Mouse (Mus musculus): Measurements from ENCODE around the gene Brwd1. TPM values are rescaled to one million over a fixed set of nuclear protein-coding genes. Genes with fewer than 3 reads are reported as not detected.

Brwd1 gene
- total and polyA plus RNA-seq, 2 experiments from 2014 or later = 151 to 173 TPM

DNA sequence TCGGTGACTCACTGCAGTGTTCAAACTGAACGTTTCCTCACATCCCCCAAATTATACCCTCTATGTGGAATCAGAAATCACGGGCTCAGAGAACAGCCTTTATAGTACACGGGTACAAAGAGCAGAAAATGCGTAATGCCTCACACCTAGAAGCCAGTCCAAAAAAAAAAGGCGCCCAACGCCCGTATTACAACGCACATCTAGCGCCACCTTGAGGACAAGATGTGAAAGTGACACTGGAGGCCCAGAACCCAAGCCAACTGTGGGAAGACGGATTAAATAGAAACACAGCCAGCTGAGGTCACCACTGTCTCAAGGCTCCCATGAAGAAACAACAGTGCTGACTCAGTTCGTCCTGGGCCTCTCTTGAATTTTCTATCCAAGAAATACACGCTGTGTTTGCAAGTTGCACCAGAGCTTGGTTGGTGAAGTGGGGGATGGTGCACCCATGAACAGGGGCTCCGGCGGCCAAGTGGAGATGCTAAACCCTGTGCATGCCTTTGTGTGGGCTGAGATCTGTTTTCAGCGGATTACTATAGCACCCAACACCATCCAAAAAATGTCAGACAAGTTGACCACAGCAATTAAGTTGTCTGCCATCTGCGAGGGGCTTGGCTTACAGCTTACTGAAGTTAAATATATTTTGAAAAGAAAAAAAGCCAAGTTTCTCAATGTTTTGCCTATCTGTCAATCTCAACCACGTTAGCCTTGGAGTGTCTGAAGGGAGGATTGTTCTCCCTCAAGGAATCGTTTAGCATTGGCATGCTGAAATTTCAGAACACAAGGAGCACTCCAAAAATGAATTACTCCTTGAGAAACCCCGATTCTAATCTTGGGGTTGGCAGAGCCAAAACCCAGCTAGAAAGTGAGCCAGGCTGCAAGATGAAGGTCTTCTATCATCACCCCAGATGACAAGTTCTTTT, 136.7 kb downstream of the Brwd1 start:
- TF ChIP-seq CTCF (IDR thresholded peaks at IDR 0.05) = peak; percentile 97
- H3K4me3 ChIP-seq (ENCODE audit: low read depth, low read length) = no peak overlapping the region
- no peak overlapping the region for H3K27ac ChIP-seq (ENCODE audit: low read depth, low read length)
- 25% methylated on average over 20 of the region's 20 CpGs for WGBS
- H3K4me2 ChIP-seq (ENCODE audit: low read depth, low read length, poor library complexity, severe bottlenecking) = no peak overlapping the region
- H3K27me3 ChIP-seq (ENCODE audit: insufficient read depth, low read length) = no peaks in the 10 kb centered on the region
- no peaks in the 10 kb centered on the region for H3K4me1 ChIP-seq (ENCODE audit: insufficient read depth, low read length)
- ATAC-seq (ENCODE audit: low FRiP score) (peak; percentile 69), DNase-seq (ENCODE audit: low spot score) (peak; percentile 94)
- H3K9ac ChIP-seq (replicated peaks; ENCODE audit: low read length, poor library complexity, severe bottlenecking) = 0 out of 2 replicates have a peak overlapping the region, but pooled peaks have one; percentile 24
- H3K36me3 ChIP-seq (ENCODE audit: insufficient read depth, low read length) = no peaks in the 10 kb centered on the region
- no peaks in the 10 kb centered on the region for H3K9me3 ChIP-seq (ENCODE audit: low read length)

DNA sequence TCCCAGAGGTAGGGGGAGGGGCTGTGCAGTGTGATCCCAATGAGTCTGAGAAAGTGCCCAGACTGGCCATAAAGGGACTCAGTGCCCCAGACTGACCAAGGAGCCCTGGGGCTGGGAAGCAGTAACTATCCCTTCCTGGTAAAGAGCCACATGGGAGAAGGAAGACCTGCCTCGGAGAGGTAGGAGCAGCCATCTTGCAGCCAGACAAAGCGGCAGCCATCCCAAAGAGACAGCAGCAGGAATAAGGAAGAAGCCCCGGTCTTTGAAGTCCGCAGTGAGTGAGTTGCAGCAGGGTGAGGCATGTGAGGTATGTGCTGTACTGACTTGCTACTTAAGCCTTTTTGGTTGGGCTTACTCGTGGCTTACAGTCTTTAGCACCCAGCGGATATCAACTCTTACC, 139.1 kb downstream of the Brwd1 start:
- Histone ChIP-seq H3K9ac (replicated peaks; ENCODE audit: low read length, poor library complexity, severe bottlenecking) (no peak overlapping the region), H3K4me2 (ENCODE audit: low read depth, low read length, poor library complexity, severe bottlenecking) (no peak overlapping the region), H3K9me3 (ENCODE audit: low read length) (no peaks in the 10 kb centered on the region), H3K27me3 (ENCODE audit: insufficient read depth, low read length) (no peaks in the 10 kb centered on the region), H3K27ac (ENCODE audit: low read depth, low read length) (no peak overlapping the region), H3K36me3 (ENCODE audit: insufficient read depth, low read length) (no peaks in the 10 kb centered on the region), H3K4me3 (ENCODE audit: low read depth, low read length) (no peak overlapping the region), H3K4me1 (ENCODE audit: insufficient read depth, low read length) (no peaks in the 10 kb centered on the region)
- no peak for TF ChIP-seq CTCF (IDR thresholded peaks at IDR 0.05)
- ATAC-seq (ENCODE audit: low FRiP score) = no peak
- WGBS = 75% methylated on average over 6 of the region's 6 CpGs
- DNase-seq (ENCODE audit: low spot score) = no peak

Small RNA genes within 50 kb of the gene (microRNA-seq; reads per million reads assigned to microRNA genes)
- gene Gm27833 (ENCODE audit: borderline number of aligned reads) = not detected

Other genes with a start within 250 kb of the Brwd1 start
- gene Psmg1, start 91.6 kb downstream of the Brwd1 start, total RNA-seq (2014; rRNA removed) = 25.4 and 27.3 TPM in 2 replicates
- 50.9 and 53.7 TPM in 2 replicates for gene Psmg1, start 91.6 kb downstream of the Brwd1 start, polyA plus RNA-seq (2015; fragmentation: Nextera tagmentation; extraction: Ambion mirVana)
- gene Hmgn1, start 45.2 kb upstream of the Brwd1 start, total RNA-seq (2014; rRNA removed) = 106 and 119 TPM in 2 replicates
- 184 and 202 TPM in 2 replicates for gene Hmgn1, start 45.2 kb upstream of the Brwd1 start, polyA plus RNA-seq (2015; fragmentation: Nextera tagmentation; extraction: Ambion mirVana)
- gene Wrb, start 62.9 kb upstream of the Brwd1 start, total RNA-seq (2014; rRNA removed) = 190 and 218 TPM in 2 replicates
- gene Wrb, start 62.9 kb upstream of the Brwd1 start, polyA plus RNA-seq (2015; fragmentation: Nextera tagmentation; extraction: Ambion mirVana) = 212 and 228 TPM in 2 replicates
- 2.7 and 3.0 TPM in 2 replicates for gene Lca5l, start 109.7 kb upstream of the Brwd1 start, total RNA-seq (2014; rRNA removed)
- gene Lca5l, start 109.7 kb upstream of the Brwd1 start, polyA plus RNA-seq (2015; fragmentation: Nextera tagmentation; extraction: Ambion mirVana) = 2.3 and 2.4 TPM in 2 replicates
- gene Sh3bgr, start 117.9 kb upstream of the Brwd1 start, total RNA-seq (2014; rRNA removed) = 2.2 and 2.4 TPM in 2 replicates
- 5.4 and 6.8 TPM in 2 replicates for gene Sh3bgr, start 117.9 kb upstream of the Brwd1 start, polyA plus RNA-seq (2015; fragmentation: Nextera tagmentation; extraction: Ambion mirVana)
- gene B3galt5, start 153.3 kb upstream of the Brwd1 start, total RNA-seq (2014; rRNA removed) = 9.0 and 12.1 TPM in 2 replicates
- 5.9 and 6.1 TPM in 2 replicates for gene B3galt5, start 153.3 kb upstream of the Brwd1 start, polyA plus RNA-seq (2015; fragmentation: Nextera tagmentation; extraction: Ambion mirVana)